Mouse (Mus musculus): Measurements from ENCODE around the gene Ffar2.
"Not testable (repeated sequence)": the region's sequence is repeated elsewhere in the genome, so short reads cannot be mapped to it uniquely, and the experiment has no call there.

Gene Ffar2

GRCm38 (mm10) chr7:30823675-30824074 lies at the start of gene Ffar2:
Ffar2 (minus strand) TSS chr7:30823775.
- DNase-seq = no peak

DNA sequence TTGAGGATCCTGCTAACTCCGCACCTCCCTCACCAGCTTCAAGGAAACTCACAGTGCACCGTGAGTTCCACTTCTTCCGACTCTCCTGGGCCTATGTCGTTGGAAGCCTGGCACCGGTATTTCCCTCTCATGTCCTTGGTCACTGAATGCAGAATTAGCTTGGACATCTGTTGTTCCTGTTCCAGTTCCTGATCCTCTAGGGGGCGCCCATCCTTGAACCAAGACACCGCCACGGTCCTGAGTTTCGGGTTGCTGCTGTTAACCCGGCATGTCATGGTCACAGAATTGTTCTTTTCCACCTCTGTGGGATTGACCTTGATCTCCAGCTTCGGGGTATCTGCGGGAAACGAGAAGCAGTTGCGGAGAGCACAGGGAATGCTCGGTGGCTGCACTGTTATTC lies 49.5 kb upstream of the Ffar2 start:
- peak; percentile 80 for DNase-seq

DNA sequence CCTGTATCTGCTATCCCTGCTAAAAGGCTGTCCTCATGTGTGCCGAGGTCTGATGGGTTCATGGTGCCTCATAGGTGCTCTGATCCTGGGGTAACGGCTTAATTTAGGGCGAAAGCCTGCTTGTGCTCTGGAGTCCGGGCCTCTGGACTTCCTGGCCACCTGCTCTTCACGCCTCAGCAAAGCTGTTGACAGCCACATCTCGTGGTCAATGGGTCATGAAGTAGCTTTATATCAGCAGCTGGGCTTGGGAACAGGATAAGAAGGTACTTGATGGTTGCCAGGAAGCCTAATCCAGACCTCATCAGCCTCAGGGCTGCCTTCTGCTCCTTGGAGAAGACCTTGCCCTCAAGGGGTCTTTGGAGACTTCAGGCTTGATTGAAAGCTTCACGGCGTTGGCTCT lies 39.8 kb upstream of the Ffar2 start:
- no peak for DNase-seq

DNA sequence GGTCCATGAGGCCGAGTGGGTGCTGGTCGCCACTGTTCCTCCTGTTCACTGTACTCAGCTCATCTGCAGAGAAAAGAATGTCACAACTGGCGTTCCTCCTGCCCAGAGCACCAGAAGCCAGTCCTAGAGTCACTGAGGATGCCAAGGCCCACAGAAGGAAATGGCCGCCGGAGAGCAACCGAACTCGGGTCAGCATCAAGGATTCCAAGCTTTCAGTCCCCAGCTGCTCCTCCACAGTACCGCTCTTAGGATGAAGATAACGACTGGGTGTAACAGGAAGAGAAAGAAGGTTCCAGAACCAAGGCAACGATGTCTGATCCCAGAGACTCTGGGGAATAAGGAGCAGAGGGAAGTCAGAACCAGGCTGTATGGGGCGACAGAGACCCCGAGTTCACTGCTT lies 37.9 kb upstream of the Ffar2 start, which contains the start of gene Ffar1:
Gene Ffar1 (minus strand): TSS at position 101 of the 400 bp plus-strand sequence.
- DNase-seq = no peak

- DNase-seq = peak; percentile 66
Observed at GRCm38 (mm10) chr7:30859635-30860402, 36.2 kb upstream of the Ffar2 start.

DNA sequence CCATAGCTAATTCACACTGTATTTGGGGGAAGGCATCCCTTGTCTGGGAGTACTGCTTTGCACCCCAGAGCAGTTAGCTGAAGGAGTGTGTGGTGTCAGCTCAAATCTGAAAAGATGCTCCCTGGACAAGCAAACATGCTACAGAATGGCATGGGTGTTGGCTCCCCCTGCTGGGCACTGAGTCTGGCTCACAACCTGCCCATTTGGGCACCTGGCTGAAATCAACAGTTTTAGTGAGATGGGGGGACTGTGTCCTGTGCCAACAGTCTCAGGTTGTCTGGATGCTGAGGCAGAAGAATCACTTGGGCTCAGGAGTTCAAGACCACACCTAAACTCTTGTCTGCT lies 35.7 kb upstream of the Ffar2 start:
- DNase-seq = peak; percentile 90

- no peak for DNase-seq
Observed at GRCm38 (mm10) chr7:30857746-30858145, 34.2 kb upstream of the Ffar2 start.

DNA sequence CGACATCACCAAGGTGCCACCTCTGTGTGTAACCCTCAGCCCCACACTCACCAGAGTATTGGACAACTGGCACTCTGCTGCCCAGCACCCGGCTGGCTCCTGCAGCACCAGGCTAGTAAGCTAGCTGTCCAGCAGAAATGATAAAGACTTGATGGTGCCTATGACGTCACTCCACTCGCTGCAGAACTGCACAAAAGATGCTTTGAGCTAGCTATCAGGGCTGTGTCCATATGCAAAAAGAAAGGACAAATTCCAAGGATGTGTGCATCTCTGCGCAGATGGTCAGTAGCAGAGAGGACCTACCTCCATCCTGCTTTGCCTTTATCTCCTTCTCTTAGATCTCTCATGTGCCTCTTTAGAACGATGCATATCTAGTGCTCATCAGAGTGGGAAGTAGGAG lies 32.5 kb upstream of the Ffar2 start, which contains the start of gene Ffar3:
Gene Ffar3 (minus strand): TSS at position 101 of the 400 bp plus-strand sequence.
- no peak for DNase-seq

DNA sequence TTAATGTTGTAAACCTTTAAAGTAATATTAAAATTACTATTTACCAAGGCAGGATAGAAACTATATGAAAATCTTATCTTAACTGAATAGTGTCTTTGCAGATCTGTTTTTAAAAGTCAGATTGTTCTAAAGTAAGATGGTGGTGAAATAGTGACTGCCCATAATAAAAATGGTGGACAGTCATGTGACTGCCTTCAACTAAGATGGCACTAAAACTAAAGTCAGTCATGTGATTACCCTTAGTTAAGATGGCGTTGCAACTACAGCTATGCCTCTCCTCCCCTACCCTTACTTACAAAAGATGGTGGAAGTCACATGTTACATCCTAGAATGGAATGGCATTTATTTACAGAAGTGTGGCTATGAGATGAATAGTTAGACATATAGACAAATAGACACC lies 27.8 kb upstream of the Ffar2 start:
- DNase-seq = no peak

DNA sequence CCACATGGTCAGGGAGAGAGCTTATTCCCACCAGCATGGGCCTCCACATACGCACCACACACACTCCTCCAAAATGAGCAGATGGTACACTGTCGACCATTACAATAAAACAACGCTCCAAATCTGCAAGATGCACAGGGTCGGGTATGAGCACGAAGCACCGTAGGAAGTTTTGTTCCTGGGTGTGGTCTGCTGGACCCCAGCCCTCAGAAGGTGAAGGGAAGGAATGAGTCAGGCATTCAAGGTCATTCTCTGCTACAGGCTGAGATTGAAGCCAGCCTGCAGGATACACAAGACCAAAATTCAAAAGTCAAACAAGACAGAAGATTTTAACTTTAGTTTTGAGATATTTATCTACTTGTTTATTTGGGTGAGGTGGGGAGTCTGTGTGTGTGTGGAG lies 24.4 kb upstream of the Ffar2 start:
- no peak for DNase-seq

- DNase-seq = no peak
Observed at GRCm38 (mm10) chr7:30847386-30847785, 23.8 kb upstream of the Ffar2 start.

DNA sequence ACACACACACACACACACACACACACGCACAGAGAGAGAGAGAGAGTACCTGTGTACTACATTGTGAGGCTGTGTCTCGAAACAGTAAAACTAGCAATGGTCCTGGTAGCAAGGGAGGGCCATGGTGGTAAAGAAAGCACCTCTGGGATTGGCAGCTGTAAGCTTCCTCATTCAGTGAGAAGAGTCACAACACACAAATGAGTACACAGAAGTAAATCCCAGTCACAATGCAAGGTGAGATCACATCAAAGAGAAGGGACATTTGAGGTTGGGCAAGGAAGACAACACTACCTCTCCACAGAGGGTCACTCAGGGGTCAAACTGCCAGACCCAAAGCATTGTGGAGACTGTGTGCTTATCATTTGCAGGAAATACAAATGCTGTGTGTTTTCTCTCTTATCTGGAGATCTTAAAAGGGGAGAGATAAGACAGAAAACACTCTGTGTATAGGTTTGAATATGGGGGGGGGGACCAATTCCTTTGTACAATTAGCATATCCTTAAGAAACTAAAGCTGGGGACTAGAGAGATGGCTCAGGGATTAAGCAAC lies 23.0 kb upstream of the Ffar2 start:
- DNase-seq = no peak

GRCm38 (mm10) chr7:30844676-30845297 lies 21.2 kb upstream of the Ffar2 start:
- no peak for DNase-seq

DNA sequence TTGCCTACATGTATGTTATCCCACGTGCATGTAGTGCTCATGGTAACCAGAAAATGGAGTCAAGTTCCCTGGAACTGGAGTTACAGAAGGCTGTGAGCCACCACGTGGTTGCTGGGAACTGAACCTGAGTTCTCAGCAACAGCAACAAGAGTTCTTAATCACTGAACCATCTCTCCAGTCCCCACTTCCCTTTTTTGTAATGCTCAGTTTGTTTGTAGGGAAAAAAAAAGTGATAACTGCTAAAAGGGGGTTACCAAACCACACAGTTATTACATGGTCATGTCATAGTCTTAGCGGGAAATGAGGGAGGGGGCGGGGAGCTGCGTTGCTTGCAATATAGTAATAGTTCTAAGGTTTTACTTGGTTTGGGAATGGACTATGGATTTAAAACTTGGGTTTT lies 18.5 kb upstream of the Ffar2 start:
- no peak for DNase-seq

DNA sequence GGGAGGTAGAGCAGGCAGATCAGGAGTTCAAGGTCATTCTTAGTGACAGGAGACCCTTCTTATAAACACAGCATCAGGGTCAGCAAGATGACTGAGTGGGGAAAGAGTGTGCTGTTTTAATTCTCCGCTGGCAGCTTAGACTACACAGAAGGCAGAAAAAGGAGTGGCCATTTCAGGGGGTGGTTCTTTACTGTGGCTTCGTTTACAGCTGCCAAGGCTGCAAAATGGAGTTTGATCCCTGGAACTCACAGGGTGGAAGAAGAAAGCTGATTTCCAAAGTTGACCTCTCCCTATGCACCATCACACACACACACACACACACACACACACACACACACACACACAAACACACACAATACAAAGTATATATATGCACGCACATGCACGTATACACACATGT lies 17.8 kb upstream of the Ffar2 start:
- no peak for DNase-seq

DNA sequence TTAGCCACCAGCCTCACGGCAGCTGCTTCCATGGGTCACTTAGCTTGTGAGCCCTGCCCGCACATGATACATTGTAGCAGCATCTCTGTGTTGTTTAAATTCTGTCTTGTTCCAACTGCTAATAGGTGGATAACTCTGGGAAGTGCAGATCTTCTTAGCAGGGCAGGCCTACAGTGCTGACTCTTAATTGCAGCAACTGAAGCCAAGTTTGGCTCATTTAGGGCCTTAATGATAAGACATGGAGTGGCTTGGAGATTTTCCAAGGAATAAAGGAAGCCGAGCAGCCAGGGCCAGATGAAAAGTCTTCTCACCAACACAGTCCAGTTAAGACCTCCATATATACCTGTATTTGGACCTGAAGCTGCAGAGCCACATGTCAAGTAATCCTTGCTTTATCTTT lies 16.7 kb upstream of the Ffar2 start:
- no peak for DNase-seq

- DNase-seq = no peak
Observed at GRCm38 (mm10) chr7:30837277-30837676, 13.7 kb upstream of the Ffar2 start.

GRCm38 (mm10) chr7:30832684-30833083 lies 9.1 kb upstream of the Ffar2 start:
- DNase-seq = not testable (repeated sequence)

DNA sequence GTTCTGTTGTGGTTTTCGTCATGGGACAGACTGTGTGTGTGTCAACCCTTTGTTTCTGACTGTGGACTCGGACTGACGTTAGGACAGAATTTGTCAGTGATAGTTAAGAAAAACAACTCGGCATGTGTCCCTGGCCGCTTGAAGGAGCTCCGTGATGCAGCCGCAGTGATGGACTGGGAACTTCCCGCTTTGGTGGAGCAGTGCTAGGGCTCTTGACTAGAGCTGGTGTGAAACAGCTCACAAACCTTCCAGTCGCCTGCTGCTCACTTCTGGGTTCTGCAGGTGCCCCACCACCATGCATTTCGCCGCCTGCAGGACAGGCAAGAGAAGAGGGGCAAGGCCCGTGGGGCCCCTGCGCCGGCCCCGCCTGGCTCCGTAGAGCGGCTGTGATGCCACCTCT lies 8.7 kb upstream of the Ffar2 start:
- no peak for DNase-seq

DNA sequence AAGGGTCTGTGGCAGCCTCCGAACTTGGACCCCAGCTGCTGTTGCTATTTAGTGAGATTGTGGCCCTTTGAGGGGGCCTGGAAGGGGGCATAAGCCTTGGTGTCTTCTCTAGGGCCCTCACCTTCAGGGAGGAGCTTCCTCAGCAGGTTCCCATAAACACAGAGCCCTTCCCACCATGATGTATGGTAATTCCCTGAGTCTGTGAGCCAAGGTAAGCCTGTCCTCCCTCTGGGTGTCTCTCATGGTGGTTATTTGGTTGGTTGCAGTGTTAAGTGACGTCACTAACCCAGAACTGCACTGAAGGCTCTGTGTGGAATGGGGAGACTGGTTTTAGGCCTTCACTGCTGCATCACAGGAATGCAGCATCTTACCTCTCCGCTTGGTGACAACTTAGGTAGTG lies 5.9 kb upstream of the Ffar2 start:
- no peak for DNase-seq

GRCm38 (mm10) chr7:30828871-30829270 lies 5.3 kb upstream of the Ffar2 start:
- DNase-seq = not testable (repeated sequence)

DNA sequence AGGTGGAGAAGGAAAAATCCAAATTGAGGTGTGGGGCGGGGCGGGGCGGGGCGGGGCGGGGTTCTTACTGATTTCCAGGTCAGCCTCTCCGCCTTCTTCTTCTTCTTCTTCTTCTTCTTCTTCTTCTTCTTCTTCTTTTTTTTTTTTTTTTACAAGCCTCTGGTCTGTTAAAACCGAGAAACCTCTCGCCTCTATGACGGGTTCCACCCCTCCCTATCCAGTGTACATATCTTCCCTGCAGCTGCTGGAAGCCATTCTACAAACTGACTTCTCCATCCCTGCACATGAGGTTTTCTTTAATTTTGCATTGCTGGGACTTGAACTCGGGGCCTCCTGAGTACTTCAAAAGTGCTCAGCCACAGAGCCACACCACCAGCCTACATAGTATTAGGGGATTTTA lies 3.1 kb upstream of the Ffar2 start:
- no peak for DNase-seq

DNA sequence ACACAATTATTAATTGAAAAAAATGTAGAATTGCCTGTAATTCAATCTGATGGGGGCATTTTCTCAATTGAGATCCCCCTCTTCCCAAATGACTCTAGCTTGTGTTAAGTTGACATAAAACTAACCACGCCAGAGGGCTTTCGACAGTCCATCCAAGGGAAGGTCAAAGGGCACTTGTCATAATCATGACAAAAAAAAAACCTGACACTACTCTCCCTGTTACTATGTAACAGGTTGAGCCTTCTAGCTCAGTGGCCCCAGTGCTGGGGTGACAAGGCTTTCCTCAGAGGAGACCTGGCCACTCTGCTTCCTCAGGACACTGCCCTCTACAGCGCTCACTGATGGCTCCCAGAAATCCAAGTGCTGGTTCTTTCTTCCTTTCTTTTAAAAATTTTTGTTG lies 731 bp upstream of the Ffar2 start:
- no peak for DNase-seq

DNA sequence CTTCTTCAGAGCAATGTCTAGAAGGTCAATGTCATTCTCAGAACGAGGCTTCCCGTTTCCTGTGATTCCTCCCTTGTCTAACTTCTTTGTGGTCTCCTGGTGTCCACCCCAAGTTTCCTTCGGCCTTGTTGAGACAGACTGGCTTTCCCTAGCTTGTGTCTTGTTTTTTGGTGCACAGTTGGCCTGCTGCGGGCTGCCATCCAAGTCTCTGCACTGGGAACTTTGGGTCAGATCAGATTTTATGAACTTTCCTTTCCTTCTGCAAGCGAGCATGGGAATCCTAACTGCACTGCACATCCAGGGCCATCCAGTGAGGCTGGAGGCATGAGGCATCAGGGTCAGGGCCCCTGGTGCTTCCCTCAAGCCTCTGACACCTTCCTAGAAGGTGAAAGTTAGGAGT lies 2.0 kb downstream of the Ffar2 start:
- no peak for DNase-seq

All from right cerebral cortex, postnatal 14 days (tissue).